Mouse (Mus musculus) intestine, postnatal 0 days (tissue): ENCODE results near the gene Ndufaf2. TPM values are rescaled to one million over a fixed set of nuclear protein-coding genes. Genes with fewer than 3 reads are reported as not detected.
A peak's percentile ranks its signal among the peaks of the same experiment; 100 is the strongest.

ENCODE experiments used
- ATAC-seq: fragments of 200-750 bp; cut with Nextera tagmentation; 2 replicates; pipeline ENCODE4 v1.8.0; 2017; ENCODE audit warnings: mild to moderate bottlenecking, moderate TSS enrichment, moderate library complexity
- H3K27ac ChIP-seq: fragments of 300-500 bp; sonication (generic); 2 replicates; pipeline ENCODE4 v1.5.1; 2014; ENCODE audit warnings: mild to moderate bottlenecking, low read depth, low read length, moderate library complexity
- H3K27me3 ChIP-seq: fragments of 300-500 bp; sonication (generic); replicated peaks from 2 replicates; pipeline ENCODE4 v1.6.1; 2014; ENCODE audit warnings: low read length, mixed read lengths; ENCODE audit not compliant: control insufficient read depth, insufficient read depth
- H3K36me3 ChIP-seq: fragments of 300-500 bp; sonication (generic); 2 replicates; pipeline ENCODE4 v1.6.1; 2014; ENCODE audit warnings: mild to moderate bottlenecking, moderate library complexity; ENCODE audit not compliant: control insufficient read depth, insufficient read depth
- H3K4me1 ChIP-seq: fragments of 300-500 bp; sonication (generic); replicated peaks from 2 replicates; pipeline ENCODE4 v1.6.1; 2014; ENCODE audit warnings: antibody characterized with exemption, low read length, mixed read lengths; ENCODE audit not compliant: control insufficient read depth, insufficient read depth
- H3K4me2 ChIP-seq: fragments of 300-500 bp; sonication (generic); replicated peaks from 2 replicates; pipeline ENCODE4 v1.6.1; 2014; ENCODE audit warnings: low read depth, mild to moderate bottlenecking, moderate library complexity
- H3K4me3 ChIP-seq: fragments of 300-500 bp; sonication (generic); 2 replicates; pipeline ENCODE4 v1.5.1; 2014; ENCODE audit warnings: low read depth, low read length
- H3K9ac ChIP-seq: fragments of 300-500 bp; sonication (generic); 2 replicates; pipeline ENCODE4 v1.6.1; 2014; ENCODE audit warnings: mild to moderate bottlenecking, low read depth, low read length
- H3K9me3 ChIP-seq: fragments of 300-500 bp; sonication (generic); 2 replicates; pipeline ENCODE4 v1.6.1; 2016; ENCODE audit warnings: mixed run types; ENCODE audit not compliant: control insufficient read depth
- CTCF ChIP-seq: sonication (generic); IDR thresholded peaks from 2 replicates; pipeline ENCODE4 v1.5.1; 2016; ENCODE audit warnings: low read depth, mild to moderate bottlenecking, control low read depth, antibody characterized with exemption, moderate library complexity
- WGBS: fragments of 180-500 bp; shearing (Covaris S2); extraction: QIAGEN DNeasy Blood & Tissue Kit; methylation state at CpG from one replicate; pipeline ENCODE4 v1.1.7; 2014; 5-methylcytosine and 5-hydroxymethylcytosine counted together
- polyA plus RNA-seq: library from polyadenylated mRNA; unstranded; fragments of >200 nt; fragmentation: Nextera tagmentation; extraction: Ambion mirVana; gene quantifications from 2 replicates; pipeline ENCODE4 v1.2.1, GENCODE M21; 2015

Gene Ndufaf2
- polyA plus RNA-seq, 1 experiment from 2014 or later = 39.2 TPM

GRCm38 (mm10) chr13:108164621-108165020, 6.2 kb upstream of the Ndufaf2 start:
- H3K4me2 ChIP-seq = no peak overlapping the region
- peaks cover 17% of the 10 kb centered on the region for H3K36me3 ChIP-seq
- TF ChIP-seq CTCF = no peak
- WGBS = 83% methylated on average over 3 of the region's 3 CpGs
- no peak for ATAC-seq
- no peaks in the 10 kb centered on the region for H3K4me1 ChIP-seq
- no peak overlapping the region for H3K4me3 ChIP-seq
- H3K27me3 ChIP-seq = no peaks in the 10 kb centered on the region
- no peak overlapping the region for H3K27ac ChIP-seq
- H3K9ac ChIP-seq = no peak overlapping the region
- no peaks in the 10 kb centered on the region for H3K9me3 ChIP-seq

DNA sequence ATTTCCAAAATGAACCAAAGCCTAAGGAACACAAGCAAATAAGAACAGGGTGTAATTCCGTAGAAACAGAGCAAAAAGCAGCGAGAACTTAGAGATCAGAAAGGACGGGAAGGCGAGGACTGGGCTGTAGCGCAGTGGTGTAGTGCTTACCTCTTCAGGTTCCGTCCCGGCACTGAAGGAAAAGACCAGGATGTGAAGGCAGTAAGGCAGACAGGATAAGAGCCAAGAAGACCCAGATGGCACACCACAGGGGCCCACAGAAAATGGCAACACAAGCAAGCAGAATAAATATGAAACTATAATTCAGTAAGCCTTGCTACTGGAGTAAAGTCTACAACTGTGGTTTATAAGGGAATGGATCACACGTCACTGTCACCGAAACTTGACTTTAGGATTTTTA, 5.5 kb upstream of the Ndufaf2 start:
- Histone ChIP-seq H3K4me3 (no peak overlapping the region), H3K4me2 (no peak overlapping the region), H3K36me3 (peaks cover 17% of the 10 kb centered on the region), H3K9me3 (no peaks in the 10 kb centered on the region), H3K9ac (no peak overlapping the region), H3K27ac (no peak overlapping the region), H3K4me1 (no peaks in the 10 kb centered on the region), H3K27me3 (no peaks in the 10 kb centered on the region)
- no peak for TF ChIP-seq CTCF
- 95% methylated on average over 9 of the region's 9 CpGs for WGBS
- no peak for ATAC-seq

- peak overlapping the region; percentile 13; the same call in 1 of the 2 replicates for H3K4me2 ChIP-seq
- H3K36me3 ChIP-seq = peaks cover 17% of the 10 kb centered on the region
- 51% methylated on average over 7 of the region's 7 CpGs for WGBS
- ATAC-seq = no peak
- no peak overlapping the region for H3K9ac ChIP-seq
- no peak overlapping the region for H3K4me3 ChIP-seq
- no peaks in the 10 kb centered on the region for H3K27me3 ChIP-seq
- TF ChIP-seq CTCF = peak; percentile 65
- H3K4me1 ChIP-seq = no peaks in the 10 kb centered on the region
- H3K9me3 ChIP-seq = no peaks in the 10 kb centered on the region
- no peak overlapping the region for H3K27ac ChIP-seq
Measured at GRCm38 (mm10) chr13:108159963-108160362, 1.5 kb upstream of the Ndufaf2 start.

DNA sequence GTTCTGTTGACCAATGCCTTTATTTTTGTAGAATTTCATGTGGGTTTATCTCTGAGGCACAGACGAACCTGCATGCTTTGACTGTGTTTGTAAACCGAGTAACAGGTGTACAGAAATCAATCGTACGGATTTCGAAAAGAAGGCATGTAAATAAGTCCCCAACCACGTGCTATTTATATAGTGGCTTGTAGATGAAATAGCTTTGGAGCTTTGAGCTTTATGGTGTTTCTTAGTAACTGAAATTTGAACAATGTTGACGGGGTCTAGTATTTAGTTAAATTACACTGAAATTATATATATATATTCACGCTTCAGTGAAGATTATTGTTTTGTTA, 785 bp upstream of the Ndufaf2 start:
- TF ChIP-seq CTCF = no peak
- 4% methylated on average over 8 of the region's 8 CpGs for WGBS
- no peak for ATAC-seq
- no peak overlapping the region for H3K27ac ChIP-seq
- peak overlapping the region; percentile 64 for H3K9ac ChIP-seq
- H3K4me3 ChIP-seq = peak overlapping the region; percentile 98
- H3K4me1 ChIP-seq = no peaks in the 10 kb centered on the region
- H3K4me2 ChIP-seq = peak overlapping the region; percentile 85
- H3K36me3 ChIP-seq = peaks cover 17% of the 10 kb centered on the region
- H3K27me3 ChIP-seq = no peaks in the 10 kb centered on the region
- no peaks in the 10 kb centered on the region for H3K9me3 ChIP-seq

DNA sequence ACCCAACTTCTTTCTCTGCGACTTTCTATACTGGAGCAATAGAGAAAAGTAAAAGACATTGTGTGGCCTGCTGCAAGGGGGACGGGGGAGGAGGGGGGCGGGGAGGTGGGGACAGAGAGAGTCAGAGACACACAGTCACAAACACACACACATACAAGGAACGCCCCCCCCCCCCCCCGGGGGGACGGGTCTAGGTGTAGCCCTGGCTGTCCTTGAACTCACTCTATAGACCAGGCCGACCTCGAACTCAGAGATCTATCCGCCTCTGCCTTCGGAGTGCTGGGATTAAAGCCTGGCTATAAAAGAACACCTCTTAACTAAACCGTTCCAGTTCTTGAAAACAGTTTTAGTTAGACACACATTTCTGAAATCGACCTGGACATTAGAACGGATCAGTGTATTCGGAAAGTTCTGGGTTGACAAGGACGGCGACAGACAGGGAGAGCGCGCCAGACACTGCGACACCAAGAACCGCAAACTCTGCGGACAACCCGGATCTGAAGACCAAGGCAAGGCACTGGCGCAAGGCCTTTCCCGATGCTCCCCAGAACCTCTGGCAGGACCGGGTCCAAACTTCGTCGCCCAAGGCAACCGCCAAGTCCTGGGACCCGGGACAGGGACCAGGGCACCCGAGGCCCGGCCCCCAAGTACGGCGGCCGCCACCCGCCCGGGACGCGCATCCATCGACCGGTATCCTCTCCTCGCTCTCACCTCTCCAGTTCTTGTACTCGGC, 525 bp downstream of the Ndufaf2 start:
- peak; percentile 72 for ATAC-seq
- TF ChIP-seq CTCF = no peak
- H3K27ac ChIP-seq = no peak overlapping the region

DNA sequence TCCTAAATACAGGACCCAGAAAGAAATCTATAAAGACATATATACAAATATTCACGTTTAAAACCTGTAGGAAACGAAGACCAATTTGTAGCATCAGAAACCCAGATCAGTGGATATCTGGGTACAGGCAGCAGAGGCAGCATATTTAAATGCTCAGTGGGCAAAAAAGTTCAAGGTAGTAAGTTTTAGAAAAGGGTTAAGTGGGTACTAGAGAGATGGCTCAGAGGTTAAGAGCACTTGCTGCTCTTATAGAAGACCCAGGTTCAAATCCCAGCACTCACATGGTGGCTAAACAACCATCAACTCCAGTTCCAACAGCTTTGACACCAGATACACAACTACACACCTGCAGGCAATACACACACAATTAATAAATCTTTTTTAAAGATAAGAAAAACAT, 1.3 kb downstream of the Ndufaf2 start:
- TF ChIP-seq CTCF = no peak
- Histone ChIP-seq H3K36me3 (peaks cover 12% of the 10 kb centered on the region; the same call in 1 of the 2 replicates), H3K27me3 (no peaks in the 10 kb centered on the region), H3K9ac (no peak overlapping the region), H3K27ac (no peak overlapping the region), H3K4me3 (no peak overlapping the region), H3K4me1 (no peaks in the 10 kb centered on the region), H3K9me3 (no peaks in the 10 kb centered on the region), H3K4me2 (no peak overlapping the region)
- 79% methylated on average over 2 of the region's 2 CpGs for WGBS
- ATAC-seq = no peak

More for the DNA sequence above, 525 bp downstream of the Ndufaf2 start:
- Histone ChIP-seq H3K4me1 (no peaks in the 10 kb centered on the region), H3K27me3 (no peaks in the 10 kb centered on the region), H3K9ac (peak overlapping the region; percentile 63), H3K36me3 (peaks cover 13% of the 10 kb centered on the region), H3K9me3 (no peaks in the 10 kb centered on the region), H3K4me3 (peak overlapping the region; percentile 98), H3K4me2 (peak overlapping the region; percentile 85)
- 4% methylated on average over 42 of the region's 42 CpGs for WGBS
